Mouse (Mus musculus) C2C12 (cell line): ENCODE measurements around the gene Larp6.

ENCODE experiments used
- CEBPB ChIP-seq: IDR thresholded peaks from one replicate; pipeline ENCODE4 v1.6.1; 2011; ENCODE audit warnings: low read depth, mild to moderate bottlenecking, control low read depth, moderate library complexity
- CTCF ChIP-seq: IDR thresholded peaks from one replicate; pipeline ENCODE4 v1.5.1; 2011; ENCODE audit not compliant: control insufficient read depth, insufficient read depth, insufficient read length
- MAX ChIP-seq: IDR thresholded peaks from one replicate; pipeline ENCODE4 v1.6.1; 2011; ENCODE audit warnings: mild to moderate bottlenecking, control low read depth
- MYOD1 ChIP-seq: IDR thresholded peaks from one replicate; pipeline ENCODE4 v1.6.1; 2011; ENCODE audit warnings: low read depth; ENCODE audit not compliant: control insufficient read depth, insufficient read length
- MYOG ChIP-seq: IDR thresholded peaks from one replicate; pipeline ENCODE4 v1.6.1; 2011; ENCODE audit not compliant: control insufficient read depth, insufficient read length; ENCODE audit errors: extremely low read depth
- USF1 ChIP-seq: IDR thresholded peaks from one replicate; pipeline ENCODE4 v1.6.1; 2011; ENCODE audit warnings: low read depth, mild to moderate bottlenecking, control low read depth, moderate library complexity

DNA sequence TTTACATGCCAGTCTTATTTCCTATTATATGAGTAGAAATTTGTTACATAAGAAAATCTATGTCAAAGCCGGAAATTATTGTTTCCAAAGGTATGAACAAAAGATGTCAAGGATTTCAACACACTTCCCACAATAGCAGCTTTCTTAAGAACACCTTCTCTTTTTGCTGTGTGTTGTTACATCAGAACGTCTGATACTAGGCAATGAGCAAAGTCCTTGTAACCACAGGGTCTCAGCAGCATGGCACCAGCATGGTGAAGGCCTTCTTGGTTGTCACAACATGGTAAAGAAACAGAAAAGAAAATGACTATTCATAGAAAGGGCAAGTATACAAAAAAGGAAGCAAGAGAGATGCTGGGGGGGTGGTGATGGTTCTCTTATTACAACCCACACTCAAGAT, 60.9 kb downstream of the Larp6 start:
- TF ChIP-seq CTCF (no peak), USF1 (no peak), CEBPB (no peak), MAX (no peak), MYOD1 (no peak), MYOG (no peak)
